Comparison of ENCODE assay signal across 23 mouse cellular contexts in the genomic region with DNA sequence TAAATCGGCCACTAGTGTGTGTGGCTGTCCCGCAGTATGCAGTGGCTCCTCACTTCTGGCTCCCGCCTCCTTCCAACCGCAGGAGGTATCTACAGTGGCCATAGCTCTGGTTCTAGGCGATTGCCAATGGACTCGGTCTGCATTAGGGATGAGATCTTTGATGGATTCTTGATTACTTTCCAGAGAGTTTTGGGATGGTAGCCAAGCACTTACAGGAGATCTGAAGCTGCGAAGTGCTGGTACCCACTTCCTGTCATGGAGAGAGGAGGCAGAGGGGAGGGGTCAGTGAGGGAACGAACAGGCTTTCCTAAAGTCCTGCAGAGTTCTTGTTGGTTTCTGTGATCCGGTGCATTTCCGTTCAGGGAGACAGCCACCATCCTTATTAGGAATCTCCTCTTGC. TPM values are rescaled to one million over a fixed set of nuclear protein-coding genes. Genes with fewer than 3 reads are reported as not detected.
DNase-seq lines count a peak whose midpoint lies in the region; ATAC-seq and TF ChIP-seq lines count a peak whose summit lies in the region.
"Had no signal": no experiment of that assay in that cellular context is flagged by ENCODE, and none has a peak within 500 bp of the region (broad histone marks: within the 10 kb centered on the region; RNA-seq: fewer than 3 reads in every experiment).

No protein-coding gene starts in this region.

- H3K4me3 ChIP-seq in forebrain, embryonic 13.5 days: no peak overlapping the region
- H3K4me3 ChIP-seq in forebrain, embryonic 12.5 days (replicated peaks): no peak overlapping the region
- no peak overlapping the region for H3K4me3 ChIP-seq in hindbrain, postnatal 0 days (ENCODE audit: low read length)
- no peak overlapping the region for H3K4me3 ChIP-seq in hindbrain, embryonic 12.5 days
- no peak overlapping the region for H3K4me3 ChIP-seq in forebrain, embryonic 16.5 days (replicated peaks; ENCODE audit: low read length)
- H3K4me3 ChIP-seq: embryonic facial prominence, embryonic 12.5 days; limb, embryonic 12.5 days; liver, embryonic 12.5 days; neural tube, embryonic 13.5 days had no signal

- no peaks in the 10 kb centered on the region for H3K27me3 ChIP-seq in forebrain, embryonic 13.5 days
- H3K27me3 ChIP-seq in forebrain, embryonic 12.5 days: no peaks in the 10 kb centered on the region
- H3K27me3 ChIP-seq in hindbrain, postnatal 0 days (ENCODE audit: insufficient read depth, low read length): no peaks in the 10 kb centered on the region
- H3K27me3 ChIP-seq in hindbrain, embryonic 12.5 days: no peaks in the 10 kb centered on the region
- H3K27me3 ChIP-seq in forebrain, embryonic 16.5 days (replicated peaks; ENCODE audit: control insufficient read depth, insufficient read depth, low read length): no peaks in the 10 kb centered on the region
- H3K27me3 ChIP-seq: CH12.LX; embryonic facial prominence, embryonic 12.5 days; limb, embryonic 12.5 days had no signal

- TF ChIP-seq CTCF in hindbrain, postnatal 0 days (IDR thresholded peaks at IDR 0.05; ENCODE audit: low read depth): no peak

- no peak overlapping the region for H3K9ac ChIP-seq in forebrain, embryonic 13.5 days
- no peak overlapping the region for H3K9ac ChIP-seq in forebrain, embryonic 12.5 days
- no peak overlapping the region for H3K9ac ChIP-seq in hindbrain, postnatal 0 days (replicated peaks; ENCODE audit: low read length)
- no peak overlapping the region for H3K9ac ChIP-seq in hindbrain, embryonic 12.5 days
- H3K9ac ChIP-seq in forebrain, embryonic 16.5 days (replicated peaks; ENCODE audit: low read depth, low read length): no peak overlapping the region
- H3K9ac ChIP-seq: embryonic facial prominence, embryonic 12.5 days; limb, embryonic 12.5 days; liver, embryonic 12.5 days; neural tube, embryonic 13.5 days had no signal

- 58% methylated on average over 10 of the region's 10 CpGs for WGBS in forebrain, embryonic 13.5 days
- WGBS in forebrain, embryonic 12.5 days: 74% methylated on average over 10 of the region's 10 CpGs
- 40% methylated on average over 10 of the region's 10 CpGs for WGBS in hindbrain, postnatal 0 days
- 75% methylated on average over 10 of the region's 10 CpGs for WGBS in hindbrain, embryonic 12.5 days
- WGBS in forebrain, embryonic 16.5 days: 45% methylated on average over 10 of the region's 10 CpGs

- DNase-seq in hindbrain, postnatal 0 days (ENCODE audit: low spot score): peak; percentile 78
- peak; percentile 25 for DNase-seq in lung, postnatal 10 days
- no peak for DNase-seq in lung, adult 18-20 months
- DNase-seq in urinary bladder, postnatal 10 days (ENCODE audit: low spot score): no peak
- DNase-seq: adrenal gland, postnatal 36 days; cerebellum, adult 2 months; gastrocnemius, postnatal 36 days; kidney, adult 9 months; kidney, postnatal 25 days; layer of hippocampus, adult 9-11 months; thymus, postnatal 25 days had no signal

- H3K4me1 ChIP-seq in forebrain, embryonic 13.5 days: peaks cover 5% of the 10 kb centered on the region; the same call in 1 of the 2 replicates
- H3K4me1 ChIP-seq in forebrain, embryonic 12.5 days: no peaks in the 10 kb centered on the region; the same call in 1 of the 2 replicates
- H3K4me1 ChIP-seq in hindbrain, postnatal 0 days (ENCODE audit: insufficient read depth, low read length): no peaks in the 10 kb centered on the region
- 0 out of 2 replicates have a peak, but pooled peaks cover 3% of the 10 kb centered on the region for H3K4me1 ChIP-seq in hindbrain, embryonic 12.5 days
- H3K4me1 ChIP-seq in forebrain, embryonic 16.5 days (replicated peaks; ENCODE audit: control insufficient read depth, insufficient read depth, low read length): 0 out of 2 replicates have a peak, but pooled peaks cover 5% of the 10 kb centered on the region
- H3K4me1 ChIP-seq: embryonic facial prominence, embryonic 12.5 days; limb, embryonic 12.5 days; liver, embryonic 12.5 days; neural tube, embryonic 13.5 days had no signal

- H3K9me3 ChIP-seq in forebrain, embryonic 13.5 days (replicated peaks): no peaks in the 10 kb centered on the region
- no peaks in the 10 kb centered on the region for H3K9me3 ChIP-seq in forebrain, embryonic 12.5 days
- no peaks in the 10 kb centered on the region for H3K9me3 ChIP-seq in hindbrain, postnatal 0 days (ENCODE audit: low read length)
- H3K9me3 ChIP-seq in hindbrain, embryonic 12.5 days (replicated peaks): no peaks in the 10 kb centered on the region
- no peaks in the 10 kb centered on the region for H3K9me3 ChIP-seq in forebrain, embryonic 16.5 days (ENCODE audit: control insufficient read depth, low read length)
- H3K9me3 ChIP-seq: embryonic facial prominence, embryonic 12.5 days; liver, embryonic 12.5 days; neural tube, embryonic 13.5 days had no signal

- H3K36me3 ChIP-seq in forebrain, embryonic 13.5 days (ENCODE audit: poor library complexity, severe bottlenecking): no peaks in the 10 kb centered on the region
- H3K36me3 ChIP-seq in forebrain, embryonic 12.5 days (replicated peaks): no peaks in the 10 kb centered on the region
- no peaks in the 10 kb centered on the region for H3K36me3 ChIP-seq in hindbrain, postnatal 0 days (ENCODE audit: insufficient read depth, low read length)
- H3K36me3 ChIP-seq in hindbrain, embryonic 12.5 days: no peaks in the 10 kb centered on the region
- H3K36me3 ChIP-seq in forebrain, embryonic 16.5 days (ENCODE audit: control insufficient read depth, insufficient read depth): no peaks in the 10 kb centered on the region
- H3K36me3 ChIP-seq: embryonic facial prominence, embryonic 12.5 days; limb, embryonic 12.5 days; liver, embryonic 12.5 days; neural tube, embryonic 13.5 days had no signal

- ATAC-seq in forebrain, embryonic 13.5 days: peak; percentile 36; the same call in 1 of the 2 replicates
- no peak for ATAC-seq in forebrain, embryonic 12.5 days (ENCODE audit: low FRiP score)
- ATAC-seq in hindbrain, postnatal 0 days: peak; percentile 79
- no peak for ATAC-seq in hindbrain, embryonic 12.5 days (ENCODE audit: low FRiP score)
- ATAC-seq in forebrain, embryonic 16.5 days: peak; percentile 52; the same call in 1 of the 2 replicates
- ATAC-seq: liver, embryonic 12.5 days had no signal

- H3K27ac ChIP-seq in forebrain, embryonic 13.5 days: no peak overlapping the region
- no peak overlapping the region for H3K27ac ChIP-seq in forebrain, embryonic 12.5 days
- no peak overlapping the region for H3K27ac ChIP-seq in hindbrain, postnatal 0 days
- no peak overlapping the region for H3K27ac ChIP-seq in hindbrain, embryonic 12.5 days
- no peak overlapping the region for H3K27ac ChIP-seq in forebrain, embryonic 16.5 days (ENCODE audit: low read length)
- H3K27ac ChIP-seq: embryonic facial prominence, embryonic 12.5 days; limb, embryonic 12.5 days; liver, embryonic 12.5 days; macrophage; neural tube, embryonic 13.5 days had no signal

- H3K4me2 ChIP-seq in forebrain, embryonic 13.5 days: no peak overlapping the region
- H3K4me2 ChIP-seq in forebrain, embryonic 12.5 days: no peak overlapping the region
- H3K4me2 ChIP-seq in hindbrain, postnatal 0 days (ENCODE audit: low read depth, low read length): peak overlapping the region; percentile 30
- no peak overlapping the region for H3K4me2 ChIP-seq in hindbrain, embryonic 12.5 days (replicated peaks)
- H3K4me2 ChIP-seq in forebrain, embryonic 16.5 days (ENCODE audit: low read length): peak overlapping the region; percentile 11; the same call in 1 of the 2 replicates
- H3K4me2 ChIP-seq: embryonic facial prominence, embryonic 12.5 days; limb, embryonic 12.5 days; liver, embryonic 12.5 days; midbrain, embryonic 11.5 days; neural tube, embryonic 13.5 days had no signal

RNA-seq across cellular contexts. Expression of a gene that starts 36.0 kb away (rescaled TPM):
- polyA plus RNA-seq in forebrain, embryonic 13.5 days (2015; fragmentation: Nextera tagmentation; extraction: Ambion mirVana): 5.7 and 6.7 TPM in 2 replicates
- 2.8 and 3.4 TPM in 2 replicates for polyA plus RNA-seq in forebrain, embryonic 12.5 days (2016; fragmentation: Nextera tagmentation; extraction: Ambion mirVana)
- 12.4 and 18.5 TPM in 2 replicates for total RNA-seq in hindbrain, postnatal 0 days (2014; rRNA removed)
- polyA plus RNA-seq in hindbrain, postnatal 0 days (2015; fragmentation: Nextera tagmentation; extraction: Ambion mirVana): 12.8 and 12.9 TPM in 2 replicates
- 8.4 and 9.1 TPM in 2 replicates for polyA plus RNA-seq in hindbrain, embryonic 12.5 days (2016; fragmentation: Nextera tagmentation; extraction: Ambion mirVana)
- 18.5 and 23.1 TPM in 2 replicates for polyA plus RNA-seq in forebrain, embryonic 16.5 days (2015; fragmentation: Nextera tagmentation; extraction: Ambion mirVana)
- total RNA-seq: CH12.LX, MEL had no signal
- polyA plus RNA-seq: macrophage had no signal

Comparison
In these comparisons a context has a peak if more than half of its experiments do, and no peak if none do; other contexts are left out.
1. ATAC-seq: peak in forebrain, embryonic 13.5 days (single experiment), hindbrain, postnatal 0 days (single experiment) and forebrain, embryonic 16.5 days (single experiment); none in forebrain, embryonic 12.5 days (single experiment) and hindbrain, embryonic 12.5 days (single experiment).
2. H3K4me2 ChIP-seq: peak in hindbrain, postnatal 0 days (single experiment) and forebrain, embryonic 16.5 days (single experiment); none in forebrain, embryonic 13.5 days (single experiment), forebrain, embryonic 12.5 days (single experiment) and hindbrain, embryonic 12.5 days (single experiment).
3. DNase-seq: peak in hindbrain, postnatal 0 days (single experiment) and lung, postnatal 10 days (single experiment); none in lung, adult 18-20 months (0 of 2) and urinary bladder, postnatal 10 days (single experiment).